Mouse (Mus musculus) gastrocnemius, postnatal 4 days (tissue): ENCODE measurements around the gene Ptn. TPM values are rescaled to one million over a fixed set of nuclear protein-coding genes. Genes with fewer than 3 reads are reported as not detected.
"Not testable (repeated sequence)": the region's sequence is repeated elsewhere in the genome, so short reads cannot be mapped to it uniquely, and the experiment has no call there.

Experiments used
- DNase-seq, 2 experiments: peaks; one replicate each; pipeline ENCODE4 v3.0.0; 2021 to 2022; ENCODE audit warnings: low spot score in 2 of 2, mixed read lengths in 2 of 2
- total RNA-seq, 2 experiments: library from RNA; stranded (reverse); gene quantifications; 2 replicates each; pipeline ENCODE4 v1.2.3; 2021

Ptn gene
- total RNA-seq, 2 experiments from 2014 or later = 173 to 176 TPM

DNA sequence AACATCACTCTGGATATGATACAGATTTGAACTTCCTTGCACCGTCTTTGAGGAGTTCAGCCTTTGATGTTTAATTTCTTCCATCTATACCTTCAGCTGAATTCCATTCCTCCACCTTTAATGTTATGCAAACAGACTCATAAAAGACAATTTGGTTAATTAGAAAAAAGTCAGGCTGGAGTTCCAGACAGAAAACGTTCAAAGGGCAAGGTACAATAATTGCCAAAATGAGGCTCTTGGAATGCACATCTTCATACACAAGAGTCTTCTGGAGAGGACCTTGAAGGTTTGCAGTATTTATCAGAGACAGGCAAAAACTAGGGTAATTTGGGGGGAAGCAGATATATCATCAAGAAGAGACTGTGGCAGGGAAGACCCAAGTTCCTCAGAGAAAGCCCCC lies 37.5 kb downstream of the Ptn start:
- no peak for DNase-seq

DNA sequence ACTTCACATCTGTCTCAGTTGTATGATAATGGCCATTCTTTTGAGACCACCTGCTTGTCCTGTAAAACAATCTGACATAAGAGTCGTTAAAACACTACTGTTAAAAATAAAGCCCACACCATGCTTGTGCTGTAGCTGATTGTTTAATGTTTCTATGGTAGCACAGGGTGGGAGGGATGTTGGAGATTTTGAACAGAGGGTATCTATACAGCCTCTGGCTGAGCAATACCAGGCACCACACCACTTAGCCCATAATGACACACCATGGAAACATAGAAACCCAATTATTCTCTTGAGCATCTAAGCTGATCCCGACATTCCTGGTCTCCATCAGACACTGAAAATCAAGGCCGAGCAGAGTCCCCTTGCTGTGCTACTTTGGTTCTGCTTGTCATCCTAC lies 41.0 kb downstream of the Ptn start:
- DNase-seq = no peak

- no peak for DNase-seq
Measured at GRCm38 (mm10) chr6:36766941-36767340, 43.1 kb downstream of the Ptn start.

DNA sequence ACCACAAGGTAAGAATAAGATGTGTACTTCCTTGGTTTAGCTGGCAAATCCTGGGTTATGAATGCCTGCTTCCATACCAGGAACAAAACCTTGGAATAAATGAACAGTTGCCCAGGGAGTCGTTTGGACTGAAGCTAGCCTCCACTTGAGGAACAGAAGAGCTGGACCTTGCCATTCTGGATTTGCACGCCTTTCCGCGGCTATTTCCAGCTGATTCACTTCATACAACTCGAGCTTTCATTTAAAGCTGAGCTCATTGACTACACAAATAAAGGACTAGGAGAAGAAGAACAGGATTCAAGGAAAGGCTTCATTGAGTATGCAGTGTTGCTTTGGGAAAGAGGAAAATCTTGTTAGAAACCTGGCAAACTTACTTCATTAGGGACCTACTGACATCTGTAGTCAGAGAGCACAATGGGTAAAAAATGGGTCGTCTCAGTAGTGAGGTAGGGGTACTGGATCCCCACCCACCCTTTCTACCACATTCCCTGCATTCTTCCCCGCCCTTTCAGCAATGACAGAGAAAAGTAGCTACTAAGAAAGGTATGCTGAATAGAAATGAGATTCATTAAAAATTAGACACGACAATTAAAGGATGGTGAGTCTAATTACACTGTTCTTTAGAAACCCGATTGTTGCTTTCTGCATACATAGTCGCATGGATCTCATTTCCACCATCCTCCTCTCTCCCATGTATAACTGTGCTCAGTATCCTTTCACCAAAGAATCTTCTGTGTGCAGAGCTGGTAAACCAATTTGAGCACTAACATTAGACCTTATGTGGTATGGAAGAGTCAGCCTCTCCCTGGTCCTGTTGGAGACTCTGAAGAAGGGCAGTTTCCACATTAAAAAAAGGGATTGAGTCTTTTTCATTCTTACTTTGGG lies 54.8 kb downstream of the Ptn start:
- no peak for DNase-seq

DNA sequence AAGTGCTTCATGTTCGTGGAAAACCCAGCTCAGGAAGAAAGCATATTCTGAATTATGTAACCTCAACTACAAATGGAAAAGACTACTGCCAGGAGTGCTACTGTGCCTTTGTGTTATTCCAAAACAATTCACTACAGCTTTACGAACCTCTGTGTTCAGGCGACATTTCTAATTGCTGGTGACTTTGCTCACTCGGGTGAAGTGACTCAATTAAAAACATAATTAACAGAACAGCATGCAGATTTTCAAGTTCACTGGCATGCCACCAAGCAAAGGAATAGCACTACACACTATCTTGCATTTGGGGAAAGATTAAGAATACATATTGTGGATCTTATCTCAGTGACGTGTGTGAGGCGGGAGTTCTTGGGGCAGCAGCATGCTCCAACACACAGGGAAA lies 57.1 kb downstream of the Ptn start:
- DNase-seq = no peak

DNA sequence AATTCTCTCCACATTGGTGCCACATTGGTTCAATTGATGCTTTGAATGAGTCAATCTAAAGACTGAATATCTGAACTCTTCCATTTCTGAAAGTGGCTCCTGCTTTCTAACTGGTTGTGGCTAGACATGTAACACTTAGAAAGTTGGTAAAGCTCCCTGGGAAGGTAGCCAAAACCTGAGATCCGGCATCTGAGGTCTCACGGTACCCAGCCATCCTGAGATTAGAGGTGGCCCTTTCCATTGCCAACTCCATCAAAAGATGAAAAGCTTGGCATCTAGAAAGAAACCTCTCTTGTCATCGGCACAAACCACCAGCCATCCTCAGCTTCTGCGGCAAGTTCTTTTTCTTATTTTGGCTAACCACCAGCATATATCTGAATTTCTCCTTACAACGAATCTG lies 70.2 kb downstream of the Ptn start:
- no peak for DNase-seq

GRCm38 (mm10) chr6:36736763-36737162 lies 73.3 kb downstream of the Ptn start:
- no peak for DNase-seq

GRCm38 (mm10) chr6:36735622-36736021 lies 74.4 kb downstream of the Ptn start:
- not testable (repeated sequence) for DNase-seq

- not testable (repeated sequence) for DNase-seq
Measured at GRCm38 (mm10) chr6:36729811-36730210, 80.2 kb downstream of the Ptn start.

DNA sequence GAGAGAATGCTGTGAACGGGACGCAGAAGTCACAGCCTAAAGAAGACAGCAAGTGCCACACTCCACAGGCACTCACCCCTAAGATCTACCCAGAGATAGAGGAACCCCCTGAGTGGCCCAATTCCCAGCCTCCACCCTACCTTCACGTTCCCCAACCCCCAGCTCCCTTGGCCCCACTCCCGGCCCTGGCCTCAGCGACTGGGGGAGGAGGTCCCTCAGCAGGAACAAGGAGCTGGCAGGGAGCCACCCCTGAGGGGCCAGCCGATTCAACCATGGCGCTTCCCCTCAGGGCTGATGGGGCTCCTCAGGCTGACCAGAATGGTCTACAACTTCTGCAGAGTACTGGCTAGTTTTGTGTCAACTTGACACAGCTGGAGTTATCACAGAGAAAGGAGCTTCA lies 81.9 kb downstream of the Ptn start:
- DNase-seq = no peak

- DNase-seq = no peak
Measured at GRCm38 (mm10) chr6:36725509-36726160, 84.4 kb downstream of the Ptn start.

GRCm38 (mm10) chr6:36722769-36723549 lies 87.1 kb downstream of the Ptn start:
- DNase-seq = peak in 1 of 2 experiments; percentile 20

GRCm38 (mm10) chr6:36713329-36713728 lies 96.7 kb downstream of the Ptn start:
- no peak for DNase-seq

DNA sequence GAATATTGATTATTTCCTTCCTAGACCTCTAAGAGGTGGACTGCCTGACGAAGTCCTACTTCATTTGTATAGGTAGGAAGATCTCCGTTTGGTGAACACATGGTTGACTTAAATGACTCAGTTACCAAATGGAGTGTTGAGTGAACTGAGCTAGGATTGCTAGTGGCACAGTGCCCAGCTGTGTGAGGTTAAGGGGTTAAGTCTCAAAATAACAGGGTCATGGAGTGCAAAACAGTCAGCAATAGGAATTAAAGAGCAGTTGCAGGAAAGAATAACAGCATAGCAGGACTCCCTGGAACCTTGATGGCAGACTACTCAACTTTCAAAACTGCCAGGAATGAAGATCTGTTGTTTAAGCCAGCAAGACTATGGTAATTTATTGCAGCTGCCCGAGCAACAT lies 114.5 kb downstream of the Ptn start:
- DNase-seq = no peak

- DNase-seq = peak in 1 of 2 experiments; percentile 19
Measured at GRCm38 (mm10) chr6:36691497-36691896, 118.5 kb downstream of the Ptn start.

DNA sequence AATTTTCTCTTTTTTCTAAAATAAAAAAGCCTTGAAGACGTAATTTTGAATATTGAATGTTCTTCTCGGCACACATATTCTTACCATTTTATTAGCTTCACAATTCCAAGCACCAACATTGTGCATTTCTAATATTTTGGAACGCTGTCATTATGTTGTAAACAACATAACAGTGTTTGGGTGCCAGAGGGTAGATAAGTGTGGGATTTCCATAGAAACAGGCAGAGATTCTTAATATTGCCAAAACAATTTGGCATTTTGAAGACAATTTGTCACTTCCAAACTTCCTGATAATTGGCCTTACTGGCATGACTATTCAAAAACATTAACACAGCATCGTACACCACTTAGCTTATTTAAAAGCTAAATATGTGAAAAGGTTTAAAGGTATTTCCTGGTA lies 119.1 kb downstream of the Ptn start:
- DNase-seq = no peak

DNA sequence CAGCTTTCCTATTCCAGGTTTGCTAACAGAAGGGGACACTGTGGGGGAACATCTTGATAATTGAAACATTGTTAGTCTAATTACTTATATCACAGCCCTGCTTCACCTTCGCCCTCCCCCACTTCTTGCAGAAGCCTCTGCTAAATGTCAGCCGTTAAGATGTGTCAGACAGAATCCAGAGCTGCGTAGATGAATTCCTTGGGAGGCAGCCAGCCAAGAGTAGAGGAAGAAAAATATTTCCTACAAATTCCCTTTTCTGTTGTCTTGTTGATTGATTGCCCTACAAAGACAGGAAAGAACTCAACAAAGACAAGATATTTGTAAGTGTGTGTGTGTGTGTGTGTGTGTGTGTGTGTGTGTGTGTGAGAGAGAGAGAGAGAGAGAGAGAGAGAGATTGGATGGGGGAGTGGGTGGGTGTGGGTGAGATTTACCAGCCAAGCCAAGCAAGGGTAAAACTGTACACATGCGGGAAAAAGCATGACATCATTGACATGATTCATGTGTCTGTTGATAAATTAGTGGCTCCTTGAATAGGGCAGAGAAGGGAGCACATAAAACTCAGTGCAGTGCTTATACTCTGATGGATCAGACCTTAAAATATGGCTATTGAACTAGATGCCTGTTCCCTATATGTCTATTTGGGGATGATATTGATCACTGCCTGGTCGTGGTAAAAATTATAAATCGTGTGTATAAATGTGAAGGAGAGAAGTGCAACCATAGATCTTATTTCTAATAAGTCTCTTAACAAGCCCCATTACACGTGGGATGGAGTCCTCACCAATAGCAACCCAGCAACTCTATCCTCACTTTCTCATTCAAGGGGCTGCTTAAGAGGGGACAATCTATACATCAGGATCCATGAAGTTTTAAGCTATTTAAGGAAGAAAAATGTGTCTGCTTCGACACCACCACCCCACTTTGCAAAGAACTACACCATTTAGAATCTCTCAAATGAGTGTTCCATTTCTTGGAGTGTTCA lies 133.0 kb downstream of the Ptn start:
- peak in 1 of 2 experiments; percentile 10 for DNase-seq

GRCm38 (mm10) chr6:36672399-36673221 lies 137.4 kb downstream of the Ptn start:
- DNase-seq = no peak

DNA sequence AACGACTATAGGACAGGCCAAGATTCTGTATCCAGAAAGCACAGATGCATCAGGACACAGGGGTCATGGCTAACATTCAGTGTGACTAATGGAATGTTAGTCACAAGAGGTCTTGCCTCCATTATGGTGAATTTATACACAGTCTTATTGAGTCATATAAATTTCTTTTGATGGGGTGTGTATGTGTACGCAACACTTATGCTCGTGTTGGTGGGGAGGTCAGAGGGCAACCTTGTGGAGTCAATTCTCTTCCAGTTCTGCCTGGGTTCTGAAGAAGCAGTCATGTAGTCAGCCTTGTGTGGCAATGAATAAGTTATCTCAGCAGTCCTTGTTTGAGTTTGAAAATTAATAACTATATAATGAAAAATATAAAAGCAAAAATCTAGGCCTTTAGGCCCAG lies 138.7 kb downstream of the Ptn start:
- no peak for DNase-seq
